ENCODE assay signal across 12 mouse cellular contexts in the genomic region with DNA sequence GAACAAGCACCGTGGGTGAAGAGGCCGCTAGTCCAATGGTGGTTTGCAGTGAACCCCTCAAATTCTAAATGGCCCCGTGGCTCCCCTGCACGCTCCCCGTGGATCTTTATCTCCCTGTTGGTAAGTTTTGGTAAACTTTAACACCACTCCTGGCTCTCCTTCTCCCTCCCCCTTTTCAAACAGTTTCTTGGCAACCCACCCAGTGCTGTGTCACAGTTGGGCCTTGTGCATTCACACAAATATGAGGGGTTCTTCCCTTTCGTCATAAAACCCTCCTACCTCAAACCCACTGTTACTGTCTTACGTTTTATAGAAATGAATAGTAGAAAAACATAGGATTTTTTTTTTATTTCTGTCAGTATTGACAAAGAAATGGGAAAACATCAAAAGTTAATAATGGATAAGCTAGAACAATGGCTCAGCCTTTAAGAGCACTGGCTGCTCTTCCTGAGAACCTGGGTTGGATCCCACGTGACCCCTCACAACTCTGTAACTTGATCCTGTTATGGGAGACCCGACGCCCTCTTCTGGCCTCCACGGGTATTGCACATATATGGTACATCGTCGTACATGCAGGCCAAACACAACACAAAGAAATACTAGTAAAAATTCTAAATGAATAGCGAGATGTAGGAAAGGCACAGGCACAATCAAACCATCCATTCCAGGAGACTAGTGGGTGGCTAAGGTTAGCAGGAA.
A peak's percentile ranks its signal among the peaks of the same experiment; 100 is the strongest.
DNase-seq lines count a peak whose midpoint lies in the region; ATAC-seq and TF ChIP-seq lines count a peak whose summit lies in the region.
"Had no signal": no experiment of that assay in that cellular context is flagged by ENCODE, and none has a peak within 500 bp of the region (broad histone marks: within the 10 kb centered on the region; RNA-seq: fewer than 3 reads in every experiment).

No protein-coding gene starts in this region.

- no peak overlapping the region for H3K4me3 ChIP-seq in hindbrain, postnatal 0 days (ENCODE audit: low read length)
- no peak overlapping the region for H3K4me3 ChIP-seq in hindbrain, embryonic 12.5 days
- H3K4me3 ChIP-seq: embryonic facial prominence, embryonic 12.5 days had no signal

- no peaks in the 10 kb centered on the region for H3K27me3 ChIP-seq in hindbrain, postnatal 0 days (ENCODE audit: insufficient read depth, low read length)
- H3K27me3 ChIP-seq in hindbrain, embryonic 12.5 days, result no peaks in the 10 kb centered on the region
- H3K27me3 ChIP-seq: embryonic facial prominence, embryonic 12.5 days had no signal

- TF ChIP-seq CTCF in hindbrain, postnatal 0 days (IDR thresholded peaks at IDR 0.05; ENCODE audit: low read depth), result peak; percentile 49

- no peak overlapping the region for H3K4me2 ChIP-seq in hindbrain, postnatal 0 days (ENCODE audit: low read depth, low read length)
- H3K4me2 ChIP-seq in hindbrain, embryonic 12.5 days (replicated peaks), result no peak overlapping the region
- H3K4me2 ChIP-seq: embryonic facial prominence, embryonic 12.5 days; heart, embryonic 11.5 days had no signal

- H3K9me3 ChIP-seq in hindbrain, postnatal 0 days (ENCODE audit: low read length), result no peaks in the 10 kb centered on the region
- H3K9me3 ChIP-seq in hindbrain, embryonic 12.5 days (replicated peaks), result no peaks in the 10 kb centered on the region
- H3K9me3 ChIP-seq: embryonic facial prominence, embryonic 12.5 days had no signal

- 80% methylated on average over 14 of the region's 14 CpGs for WGBS in hindbrain, postnatal 0 days
- WGBS in hindbrain, embryonic 12.5 days, result 85% methylated on average over 14 of the region's 14 CpGs

- no peak overlapping the region for H3K9ac ChIP-seq in hindbrain, postnatal 0 days (replicated peaks; ENCODE audit: low read length)
- no peak overlapping the region for H3K9ac ChIP-seq in hindbrain, embryonic 12.5 days
- H3K9ac ChIP-seq: embryonic facial prominence, embryonic 12.5 days had no signal

- DNase-seq in hindbrain, postnatal 0 days (ENCODE audit: low spot score), result no peak
- DNase-seq in thymus, postnatal 4 days, result peak; percentile 24
- DNase-seq in thymus, postnatal 14 days, result no peak
- no peak for DNase-seq in cerebellum, postnatal 10 days
- no peak for DNase-seq in ovary, postnatal 14 days (ENCODE audit: low spot score)
- DNase-seq in ovary, adult 18-20 months (ENCODE audit: low spot score), result no peak
- DNase-seq: right cerebral cortex, adult 18-20 months; thymus, adult 18-20 months had no signal

- H3K36me3 ChIP-seq in hindbrain, postnatal 0 days (ENCODE audit: insufficient read depth, low read length), result no peaks in the 10 kb centered on the region
- H3K36me3 ChIP-seq in hindbrain, embryonic 12.5 days, result no peaks in the 10 kb centered on the region
- H3K36me3 ChIP-seq: embryonic facial prominence, embryonic 12.5 days had no signal

- no peaks in the 10 kb centered on the region for H3K4me1 ChIP-seq in hindbrain, postnatal 0 days (ENCODE audit: insufficient read depth, low read length)
- no peaks in the 10 kb centered on the region for H3K4me1 ChIP-seq in hindbrain, embryonic 12.5 days
- H3K4me1 ChIP-seq: embryonic facial prominence, embryonic 12.5 days had no signal

- H3K27ac ChIP-seq in hindbrain, postnatal 0 days, result no peak overlapping the region
- H3K27ac ChIP-seq in hindbrain, embryonic 12.5 days, result no peak overlapping the region
- H3K27ac ChIP-seq: embryonic facial prominence, embryonic 12.5 days had no signal

- ATAC-seq in hindbrain, postnatal 0 days, result no peak
- no peak for ATAC-seq in hindbrain, embryonic 12.5 days (ENCODE audit: low FRiP score)
- ATAC-seq in common myeloid progenitor, adult 5-6 weeks (replicated peaks; ENCODE audit: low read depth, poor library complexity, severe bottlenecking), result 0 out of 2 replicates have a peak, but pooled peaks have one; percentile 34
